Mouse (Mus musculus) c-Kit-negative CD71-positive TER-119-positive erythroid progenitor cells, embryonic 14.5 days (primary cell): Measurements from ENCODE around the gene Dnajb2.
A peak's percentile ranks its signal among the peaks of the same experiment; 100 is the strongest.

Experiments used
- DNase-seq: peaks from one replicate; pipeline ENCODE4 v3.0.0-alpha.2; 2013; ENCODE audit warnings: low read depth, low spot score

Dnajb2 gene

DNA sequence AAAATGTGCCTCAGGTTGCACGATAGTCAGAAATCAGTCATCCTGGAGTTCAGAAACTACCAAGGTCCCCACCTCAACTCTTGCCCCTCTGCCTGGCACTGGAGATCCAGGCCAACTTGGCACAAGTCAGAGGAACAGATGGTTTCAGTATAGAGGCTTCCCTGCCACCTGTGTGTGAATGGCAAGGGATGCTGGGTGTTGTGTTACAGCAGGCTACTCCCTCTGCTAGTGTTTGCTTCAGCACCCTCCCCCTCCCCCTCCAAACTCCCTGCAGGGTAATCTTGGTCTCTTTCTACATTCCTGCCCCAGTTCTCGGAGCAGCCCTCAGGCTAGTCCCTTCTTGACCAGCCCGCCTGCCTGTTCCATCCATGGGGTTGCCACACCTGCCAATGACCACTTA is 14.3 kb downstream of the Dnajb2 start:
- no peak for DNase-seq

- DNase-seq: peak; percentile 69
These were observed 15.1 kb downstream of the Dnajb2 start for GRCm38 (mm10) chr1:75251112-75251970.

GRCm38 (mm10) chr1:75252308-75252707 is 16.1 kb downstream of the Dnajb2 start:
- DNase-seq: no peak

DNA sequence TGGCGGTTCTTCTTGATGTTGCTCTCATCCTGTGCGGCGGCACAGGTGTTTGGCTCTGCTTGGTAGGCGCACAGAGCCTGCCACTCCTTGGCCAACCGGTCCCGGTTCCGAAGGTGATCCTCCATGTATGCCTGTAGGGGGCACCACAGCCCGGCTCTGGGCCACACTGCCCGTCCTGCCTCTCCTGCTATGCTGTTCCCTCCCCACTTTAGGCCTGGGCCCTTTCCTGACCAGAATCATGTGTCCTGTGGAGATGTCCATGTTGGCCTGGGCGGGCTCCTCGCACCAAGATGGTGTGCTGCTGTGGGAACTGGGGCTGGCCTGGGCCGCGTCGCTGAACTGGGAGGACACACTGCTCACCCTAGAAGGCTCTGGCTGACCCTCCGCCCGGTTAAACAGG is 16.8 kb downstream of the Dnajb2 start:
- no peak for DNase-seq

GRCm38 (mm10) chr1:75253849-75254624 is 17.8 kb downstream of the Dnajb2 start:
- peak; percentile 73 for DNase-seq

- no peak for DNase-seq
These were observed 18.4 kb downstream of the Dnajb2 start for GRCm38 (mm10) chr1:75254625-75255013.

DNA sequence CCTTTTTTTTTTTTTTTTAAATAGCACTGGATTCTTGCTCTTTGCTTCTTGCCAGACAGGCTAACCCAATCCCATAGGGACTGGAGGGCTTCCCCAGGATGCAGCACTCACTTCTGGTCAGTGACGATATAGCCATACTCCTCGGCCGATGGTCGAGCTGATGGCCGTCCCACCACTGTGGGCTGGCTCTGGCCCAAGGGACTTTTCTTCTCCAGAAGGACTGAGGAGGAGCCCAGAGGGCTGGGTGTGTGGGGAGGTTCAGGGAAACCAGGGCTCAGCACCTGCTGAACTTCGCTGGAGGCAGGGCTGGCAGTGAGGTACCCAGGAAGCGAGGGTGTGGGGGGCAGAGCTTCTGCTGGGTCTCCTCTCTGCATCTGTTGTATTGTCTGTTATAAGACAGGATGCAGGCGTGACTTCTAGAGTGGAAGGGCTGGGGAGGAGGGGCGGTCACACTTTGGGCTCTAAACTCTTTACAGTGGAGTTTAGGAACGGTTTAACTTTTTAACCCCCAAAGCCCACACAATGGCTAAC is 19.4 kb downstream of the Dnajb2 start:
- no peak for DNase-seq

GRCm38 (mm10) chr1:75261278-75261677 is 25.1 kb downstream of the Dnajb2 start:
- no peak for DNase-seq

DNA sequence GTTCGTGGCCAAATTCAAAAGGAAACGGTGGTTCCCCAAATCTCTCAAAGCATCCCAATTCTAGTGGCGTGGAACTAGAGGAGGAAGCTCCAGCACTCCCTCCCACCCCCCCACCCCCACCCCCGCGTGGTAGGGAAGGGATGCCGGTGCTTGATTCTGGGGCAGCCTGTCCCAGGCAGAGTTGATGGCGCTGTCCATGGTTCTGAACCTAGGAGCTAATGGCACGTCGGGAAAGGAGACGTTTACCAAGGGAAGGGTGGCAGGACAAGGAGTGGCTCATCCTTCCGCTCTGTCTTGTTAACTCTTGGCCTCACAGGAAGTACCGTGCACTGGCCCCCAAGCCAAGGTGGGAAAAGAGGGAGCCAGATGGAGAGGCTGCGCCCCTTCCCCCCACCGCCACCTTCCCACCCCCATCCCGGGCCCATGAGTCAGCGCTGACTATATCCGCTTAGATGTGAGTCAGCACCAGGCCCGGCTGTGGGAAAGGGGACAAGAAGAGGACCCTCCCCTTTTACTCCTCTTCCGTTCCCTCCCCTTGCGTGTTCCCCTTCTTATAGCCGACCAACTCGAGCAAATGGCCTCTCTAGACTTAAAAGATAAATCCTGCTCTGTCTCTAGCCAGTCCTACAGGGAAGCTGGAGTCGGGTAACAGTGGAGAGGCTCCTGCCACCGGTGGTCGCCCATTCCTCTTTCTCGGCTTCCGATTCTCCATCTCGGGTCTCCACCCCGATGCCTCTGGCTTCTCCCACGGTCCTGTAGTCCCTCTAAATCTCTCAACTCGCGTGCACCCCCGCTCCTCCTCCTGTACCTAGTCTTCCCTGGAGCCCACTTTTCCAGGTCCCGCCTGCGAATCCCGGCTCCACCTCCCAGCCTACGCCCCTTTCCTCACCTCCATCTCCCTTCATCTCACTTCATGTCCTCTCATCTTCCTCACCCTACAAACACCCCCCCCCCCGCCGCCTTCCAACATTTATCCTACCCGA is 27.1 kb downstream of the Dnajb2 start:
- no peak for DNase-seq

DNA sequence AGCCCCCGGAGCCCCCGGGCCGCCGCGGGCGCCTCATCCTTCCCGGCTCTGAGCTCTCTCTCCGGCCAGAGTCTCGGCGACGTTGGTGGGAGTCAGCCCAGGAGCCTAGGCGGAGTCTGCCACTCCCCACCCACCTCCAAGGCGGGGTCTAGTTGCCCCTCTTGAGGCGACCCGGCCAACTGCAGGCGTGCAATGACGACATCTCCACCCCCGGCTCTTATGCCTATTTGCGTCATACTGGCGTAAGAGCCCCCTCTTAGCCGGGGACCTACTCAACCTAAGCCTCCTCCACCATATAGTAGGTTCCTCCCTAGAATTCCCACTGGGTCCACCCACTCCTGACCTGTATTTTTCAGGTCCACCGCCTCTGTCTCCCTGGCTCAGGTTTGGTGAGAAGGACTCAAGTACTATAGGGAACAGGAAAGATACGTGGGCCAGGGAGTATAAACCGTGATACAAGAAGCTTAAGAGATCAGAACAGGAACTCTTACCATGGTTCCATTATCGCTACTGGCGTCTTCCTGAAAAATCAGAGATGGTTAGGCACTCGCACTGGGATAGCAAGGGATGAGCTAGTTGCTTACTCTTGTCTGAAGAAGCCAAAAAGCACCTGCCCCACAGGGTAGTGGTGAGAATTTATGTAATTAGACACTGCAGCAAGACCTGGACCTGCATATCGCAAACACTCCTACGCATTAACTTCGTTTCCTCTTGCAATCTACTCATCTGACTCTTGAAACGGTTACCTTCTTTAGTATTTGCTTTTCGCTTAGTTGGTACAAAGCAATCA is 28.1 kb downstream of the Dnajb2 start, which contains the start of gene Ptprn:
Gene Ptprn (minus strand): TSS at position 412 of the 790 bp plus-strand sequence.
- no peak for DNase-seq

DNA sequence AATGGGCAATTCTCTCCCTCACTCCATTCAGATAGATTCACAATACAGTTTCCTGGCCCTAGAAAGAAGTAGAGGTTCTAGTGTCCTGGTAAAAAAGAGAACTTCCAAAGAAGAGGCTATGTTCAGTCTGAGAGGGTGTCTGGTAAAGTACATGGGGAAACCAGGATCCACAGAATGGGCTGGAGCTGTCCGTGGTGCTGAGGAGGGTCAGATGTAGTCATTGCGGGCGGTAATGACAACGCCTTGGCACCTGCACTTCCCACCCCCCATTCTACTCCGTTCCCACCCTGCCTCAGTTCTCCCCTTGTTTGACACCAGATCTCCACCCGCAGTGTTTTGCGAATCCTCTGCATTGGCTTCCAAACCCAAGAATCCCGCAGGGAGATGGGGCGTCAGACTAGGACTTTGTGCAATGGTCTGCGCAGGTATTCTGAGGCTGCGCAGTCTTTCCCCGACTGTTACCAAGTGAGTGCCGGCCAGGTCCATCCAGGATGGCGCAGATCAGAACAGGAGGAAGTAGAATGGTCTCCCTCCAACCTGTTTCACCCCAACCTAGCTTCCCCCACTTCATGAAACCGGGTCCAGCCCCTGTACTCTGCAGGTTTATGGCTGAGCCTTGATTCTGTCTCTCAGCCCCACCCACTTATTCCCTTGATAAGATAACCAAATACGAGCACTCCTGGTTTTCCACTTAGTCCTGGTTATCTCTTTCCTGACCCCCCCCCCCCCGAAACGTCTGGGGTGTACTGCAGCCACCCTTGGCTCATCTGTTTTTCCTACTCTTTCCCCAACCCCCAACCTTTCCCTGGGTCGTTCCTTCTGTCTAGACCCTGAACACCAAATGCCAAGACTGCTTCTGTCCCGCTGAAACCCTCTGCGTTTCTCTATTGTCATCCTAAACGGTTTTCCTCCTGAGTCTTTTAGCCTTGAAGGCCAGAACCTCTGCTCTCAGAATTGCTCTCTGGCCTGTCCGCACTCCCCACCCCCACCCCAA is 41.3 kb downstream of the Dnajb2 start:
- DNase-seq: no peak

- no peak for DNase-seq
These were observed 42.0 kb downstream of the Dnajb2 start, which contains the start of gene Resp18 for GRCm38 (mm10) chr1:75278228-75278627. Gene Resp18 (minus strand): TSS chr1:75278415.

- DNase-seq: no peak
These were observed 46.8 kb downstream of the Dnajb2 start for GRCm38 (mm10) chr1:75283017-75283416.

DNA sequence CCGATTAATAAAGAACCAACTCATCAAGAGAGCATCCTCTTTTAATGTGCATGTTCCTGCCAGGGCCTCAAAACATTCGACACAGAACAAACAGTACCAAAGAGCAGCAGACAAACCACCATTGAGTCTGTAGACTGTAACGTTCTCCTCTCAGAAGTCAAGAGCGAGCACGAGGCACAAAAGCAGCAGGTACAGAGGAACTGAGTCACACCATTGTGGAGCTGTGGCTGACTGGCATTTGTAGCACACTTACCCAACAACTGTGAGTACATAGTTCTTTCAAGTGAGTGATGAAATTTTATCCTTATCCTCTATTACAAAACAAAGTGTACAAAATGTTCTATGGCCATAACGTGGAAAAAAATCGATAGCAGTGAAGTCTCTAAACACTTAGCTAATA is 48.7 kb downstream of the Dnajb2 start:
- DNase-seq: no peak

DNA sequence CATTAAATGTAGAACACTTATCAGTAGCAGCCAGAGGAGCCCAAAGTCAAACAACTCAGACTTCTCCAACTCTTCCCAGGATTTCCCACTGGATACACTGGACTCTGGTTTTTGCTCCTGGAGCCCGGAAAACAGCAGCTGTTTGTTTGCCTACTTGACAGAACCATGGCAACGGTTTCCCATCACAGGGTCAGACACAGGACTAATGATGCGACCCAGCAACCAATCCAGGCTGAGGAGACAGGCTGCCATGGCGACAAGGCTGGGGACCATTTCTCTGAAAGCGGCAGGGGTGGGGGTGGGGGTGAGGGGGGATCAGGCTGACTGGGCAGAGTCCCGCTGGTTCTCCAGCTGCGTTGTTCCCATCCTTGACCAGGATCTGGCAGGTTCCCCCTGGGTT is 53.2 kb downstream of the Dnajb2 start:
- no peak for DNase-seq

DNA sequence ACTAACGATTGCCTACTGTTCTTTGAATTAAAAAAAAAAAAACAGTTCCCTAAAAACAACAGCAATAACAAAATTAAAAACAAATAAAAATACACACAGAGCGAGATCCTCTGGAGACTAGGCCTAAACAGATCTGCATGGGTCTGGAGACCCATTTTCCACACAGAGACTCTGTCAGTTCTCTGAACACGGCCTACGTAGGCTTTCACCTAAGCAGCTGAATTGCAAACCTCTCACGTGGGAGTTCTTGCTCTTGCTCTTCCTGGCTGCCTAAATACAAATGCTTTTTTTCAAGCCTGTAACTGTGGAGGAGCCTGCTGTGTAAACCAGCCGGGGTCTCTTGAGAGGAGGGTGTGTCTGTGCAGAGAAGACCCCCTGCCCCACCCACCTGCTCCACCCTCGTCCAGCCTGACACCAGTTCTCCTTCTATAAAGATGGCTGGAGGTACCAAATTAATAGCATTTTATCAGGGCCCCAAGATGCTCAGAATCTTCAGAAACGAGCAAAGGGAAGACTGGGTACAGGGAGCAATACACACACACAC is 53.8 kb downstream of the Dnajb2 start:
- DNase-seq: no peak

DNA sequence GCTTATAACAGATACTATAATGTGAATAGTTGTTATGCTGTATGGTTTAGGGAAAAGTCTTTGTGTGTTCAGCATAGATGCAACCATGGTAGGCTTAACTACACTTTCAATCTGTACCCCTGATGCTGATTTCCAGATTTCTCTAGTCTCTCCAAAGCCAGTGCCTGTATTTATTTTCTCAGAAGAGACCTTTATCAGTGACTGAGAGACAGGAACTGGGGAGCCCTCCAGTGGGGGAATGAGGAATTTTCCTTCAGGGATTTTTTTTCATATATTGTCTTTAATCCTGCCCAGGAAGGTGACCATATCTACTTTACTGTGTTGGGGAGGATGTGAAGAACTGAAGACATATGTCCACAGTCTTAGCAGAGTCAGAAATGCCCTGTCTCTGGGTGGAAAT is 54.4 kb downstream of the Dnajb2 start:
- DNase-seq: no peak

DNA sequence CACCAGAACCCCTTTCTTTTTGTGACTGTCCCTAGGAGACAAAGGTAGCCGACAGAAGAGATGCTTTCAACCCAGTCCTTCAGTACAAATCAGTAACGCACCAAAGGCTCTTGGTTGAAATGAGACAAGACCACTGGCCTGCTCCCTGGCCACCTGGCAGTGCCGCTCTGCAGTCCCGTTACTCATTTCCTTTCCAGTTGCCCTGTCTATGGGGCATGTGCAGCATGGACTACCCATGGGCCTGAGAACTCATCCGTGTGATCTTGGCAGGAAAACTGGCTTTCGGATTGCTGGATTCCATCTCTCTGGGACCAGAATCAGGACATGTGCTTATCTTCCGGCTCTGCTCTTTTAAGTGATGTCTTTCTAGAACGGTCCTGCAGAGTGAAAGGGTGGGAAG is 55.1 kb downstream of the Dnajb2 start:
- DNase-seq: no peak
